Mouse (Mus musculus): Measurements from ENCODE around the gene Pramef8.

DNA sequence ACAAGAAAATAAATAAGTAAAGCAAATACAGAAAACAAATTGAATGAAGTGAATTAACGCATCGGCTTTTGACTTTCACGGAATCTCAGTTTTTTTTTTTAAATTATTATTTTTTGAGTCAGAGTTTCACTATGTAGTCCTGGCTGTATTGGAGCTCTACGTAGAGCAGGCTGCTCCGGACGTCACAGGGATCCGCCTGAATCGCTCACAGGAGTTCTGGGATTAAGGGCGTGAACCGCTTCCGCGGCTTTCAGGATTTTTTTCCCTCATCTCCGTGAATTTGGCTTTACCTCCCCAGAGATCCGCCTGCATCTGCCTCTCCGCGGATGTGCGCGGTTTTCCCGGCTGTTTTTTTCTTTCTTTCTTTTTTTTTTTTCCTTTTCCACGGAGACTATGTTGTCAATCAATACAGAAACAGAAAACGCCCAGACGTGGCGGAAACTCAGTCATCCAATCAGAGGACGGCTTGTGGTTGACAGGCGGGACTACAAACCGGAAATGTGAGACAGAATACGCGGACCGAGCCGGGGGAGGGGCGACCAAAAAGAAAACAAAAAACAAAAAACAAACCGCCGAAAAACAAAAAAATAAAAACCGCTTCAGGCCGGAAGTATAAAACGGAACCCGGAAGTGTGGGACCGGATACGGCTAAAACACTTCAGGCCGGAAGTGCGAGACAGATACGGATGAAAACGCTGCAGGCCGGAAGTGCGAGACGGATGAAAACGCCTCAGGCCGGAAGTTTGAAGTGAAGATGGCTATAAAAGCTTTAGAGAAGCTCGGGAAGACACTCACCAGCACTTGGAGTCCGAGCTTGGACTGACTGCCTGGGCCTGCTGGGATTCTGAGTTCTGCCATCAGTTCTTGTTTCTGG is at the start of gene Pramef8:
- TF ChIP-seq CTCF (IDR thresholded peaks at IDR 0.05; ENCODE audit: low read depth) (no peak), EP300 (IDR thresholded peaks at IDR 0.05; ENCODE audit: low read depth) (peak; percentile 45; the same call in 1 of the 2 replicates)
